Mouse (Mus musculus) heart, postnatal 10 days (tissue): ENCODE data around the gene Olfr1208. TPM values are rescaled to one million over a fixed set of nuclear protein-coding genes. Genes with fewer than 3 reads are reported as not detected.

ENCODE experiments used
- DNase-seq, 2 experiments: peaks; one replicate each; pipeline ENCODE4 v3.0.0; 2021
- intact Hi-C: fragments of 180-260 bp; cut with DNase I; formaldehyde crosslinking; loops from one replicate; pipeline ENCODE4 v1.15.1; 2025
- total RNA-seq, 2 experiments: library from RNA; stranded (reverse); gene quantifications; 2 replicates each; pipeline ENCODE4 v1.2.3; 2021

Gene Olfr1208
- total RNA-seq: not detected

- intact Hi-C loops: no loop called here
- no peak for DNase-seq
These were observed at the start of gene Olfr1208 for GRCm38 (mm10) chr2:88902211-88902610. TSS of gene Olfr1208 (minus strand) at chr2:88902311.

GRCm38 (mm10) chr2:88938011-88938410 lies 35.9 kb upstream of the Olfr1208 start, which contains the start of gene Olfr1211:
TSS of gene Olfr1211 (minus strand) at chr2:88938111.
- intact Hi-C loops: no loop called here
- no peak for DNase-seq

GRCm38 (mm10) chr2:88915057-88915456 lies 12.9 kb upstream of the Olfr1208 start, which contains the start of gene Olfr1209:
TSS of gene Olfr1209 (minus strand) at chr2:88915157.
- intact Hi-C loops: no loop called here
- DNase-seq: no peak

GRCm38 (mm10) chr2:88862931-88863330 lies 39.2 kb downstream of the Olfr1208 start, which contains the start of gene Olfr1206:
TSS of gene Olfr1206 (plus strand) at chr2:88863231.
- DNase-seq: no peak
- intact Hi-C loops: no loop called here

- no peak for DNase-seq
- intact Hi-C loops: no loop called here
These were observed 53.1 kb downstream of the Olfr1208 start, which contains the start of gene Olfr1204 for GRCm38 (mm10) chr2:88848992-88849391. TSS of gene Olfr1204 (plus strand) at chr2:88849292.

Other genes with a start within 250 kb of the Olfr1208 start
- gene Olfr1193, start 226.7 kb downstream of the Olfr1208 start, total RNA-seq: not detected
- gene Olfr1195, start 213.1 kb downstream of the Olfr1208 start, total RNA-seq: not detected
- gene Olfr1196, start 197.7 kb downstream of the Olfr1208 start, total RNA-seq: not detected
- gene Olfr1197, start 169.9 kb downstream of the Olfr1208 start, total RNA-seq: not detected
- not detected for gene Olfr1198, start 150.9 kb downstream of the Olfr1208 start, total RNA-seq
- gene Olfr1199, start 141.8 kb downstream of the Olfr1208 start, total RNA-seq: not detected
- gene Olfr1200, start 131.8 kb downstream of the Olfr1208 start, total RNA-seq: not detected
- gene Olfr1201, start 109.3 kb downstream of the Olfr1208 start, total RNA-seq: not detected
- not detected for gene Olfr1202, start 87.8 kb downstream of the Olfr1208 start, total RNA-seq
- not detected for gene Olfr1205, start 72.6 kb downstream of the Olfr1208 start, total RNA-seq
- not detected for gene Olfr1204, start 53.0 kb downstream of the Olfr1208 start, total RNA-seq
- not detected for gene Olfr1206, start 39.1 kb downstream of the Olfr1208 start, total RNA-seq
- not detected for gene Olfr1209, start 12.8 kb upstream of the Olfr1208 start, total RNA-seq
- gene Olfr1211, start 35.8 kb upstream of the Olfr1208 start, total RNA-seq: not detected
- not detected for gene Olfr1212, start 51.7 kb upstream of the Olfr1208 start, total RNA-seq
- gene Gm13762, start 78.0 kb upstream of the Olfr1208 start, total RNA-seq: not detected
- gene Olfr1214, start 90.3 kb upstream of the Olfr1208 start, total RNA-seq: not detected
- not detected for gene Olfr1215, start 104.7 kb upstream of the Olfr1208 start, total RNA-seq
- not detected for gene Olfr1216, start 116.0 kb upstream of the Olfr1208 start, total RNA-seq
- not detected for gene Olfr1217, start 129.8 kb upstream of the Olfr1208 start, total RNA-seq
- not detected for gene Olfr1218, start 158.9 kb upstream of the Olfr1208 start, total RNA-seq
- not detected for gene Olfr1219, start 181.2 kb upstream of the Olfr1208 start, total RNA-seq
- not detected for gene Olfr1220, start 204.5 kb upstream of the Olfr1208 start, total RNA-seq
- gene Olfr1221, start 215.0 kb upstream of the Olfr1208 start, total RNA-seq: not detected
- gene Olfr1222, start 230.7 kb upstream of the Olfr1208 start, total RNA-seq: not detected
- gene Olfr1223, start 249.2 kb upstream of the Olfr1208 start, total RNA-seq: not detected